Mouse (Mus musculus) stomach, embryonic 16.5 days (tissue): ENCODE data around the gene Runx1. TPM values are rescaled to one million over a fixed set of nuclear protein-coding genes. Genes with fewer than 3 reads are reported as not detected.
A peak's percentile ranks its signal among the peaks of the same experiment; 100 is the strongest.

Experiments
- ATAC-seq: fragments of 200-750 bp; cut with Nextera tagmentation; 2 replicates; pipeline ENCODE4 v1.8.0; 2017; ENCODE audit warnings: moderate number of reproducible peaks, moderate TSS enrichment; ENCODE audit not compliant: insufficient read depth, low FRiP score
- H3K27ac ChIP-seq: fragments of 300-500 bp; sonication (generic); 2 replicates; pipeline ENCODE4 v1.5.1; 2014; ENCODE audit warnings: low read length
- H3K27me3 ChIP-seq: fragments of 300-500 bp; sonication (generic); 2 replicates; pipeline ENCODE4 v1.6.1; 2014; ENCODE audit warnings: low read length, control low read depth, mixed read lengths; ENCODE audit not compliant: control insufficient read depth, insufficient read depth
- H3K36me3 ChIP-seq: fragments of 300-500 bp; sonication (generic); 2 replicates; pipeline ENCODE4 v1.6.1; 2014; ENCODE audit warnings: low read length; ENCODE audit not compliant: control insufficient read depth, insufficient read depth
- H3K4me1 ChIP-seq: fragments of 300-500 bp; sonication (generic); 2 replicates; pipeline ENCODE4 v1.6.1; 2014; ENCODE audit warnings: low read length, control low read depth, mixed read lengths; ENCODE audit not compliant: control insufficient read depth, insufficient read depth
- H3K4me2 ChIP-seq: fragments of 300-500 bp; sonication (generic); 2 replicates; pipeline ENCODE4 v1.6.1; 2014; ENCODE audit warnings: low read depth, low read length, mixed read lengths
- H3K4me3 ChIP-seq: fragments of 300-500 bp; sonication (generic); replicated peaks from 2 replicates; pipeline ENCODE4 v1.5.1; 2014; ENCODE audit warnings: mild to moderate bottlenecking, low read length
- H3K9ac ChIP-seq: fragments of 300-500 bp; sonication (generic); 2 replicates; pipeline ENCODE4 v1.6.1; 2014; ENCODE audit warnings: low read length
- H3K9me3 ChIP-seq: fragments of 300-500 bp; sonication (generic); replicated peaks from 2 replicates; pipeline ENCODE4 v1.6.1; 2016; ENCODE audit warnings: low read length, control low read depth; ENCODE audit not compliant: control insufficient read depth
- WGBS: fragments of 180-500 bp; shearing (Covaris S2); extraction: QIAGEN DNeasy Blood & Tissue Kit; methylation state at CpG from one replicate; pipeline ENCODE4 v1.1.7; 2014; 5-methylcytosine and 5-hydroxymethylcytosine counted together
- polyA plus RNA-seq: library from polyadenylated mRNA; unstranded; fragments of >200 nt; fragmentation: Nextera tagmentation; extraction: Ambion mirVana; gene quantifications from 2 replicates; pipeline ENCODE4 v1.2.1, GENCODE M21; 2015

Runx1 gene
- polyA plus RNA-seq, 1 experiment from 2014 or later = 9.6 TPM

DNA sequence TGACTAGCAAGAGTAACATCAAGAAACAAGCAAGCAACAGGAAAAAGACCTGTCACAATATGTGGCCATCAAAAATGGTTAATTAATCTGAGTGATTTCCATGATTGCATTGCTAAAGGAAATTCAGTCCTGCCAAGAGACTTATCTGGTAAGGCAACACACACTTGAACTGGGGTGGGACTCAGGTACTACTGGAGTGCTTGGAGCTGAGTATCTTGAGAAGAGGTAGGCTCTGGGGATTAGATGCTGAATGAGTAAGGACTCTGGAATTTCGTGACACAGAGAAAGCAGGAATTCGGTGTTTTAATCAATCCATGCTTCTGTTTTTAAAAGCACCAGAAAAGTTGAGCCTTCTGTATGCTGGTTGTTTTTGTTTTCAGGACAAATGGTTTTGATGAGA is 209.1 kb downstream of the Runx1 start:
- Histone ChIP-seq H3K36me3 (0 out of 2 replicates have a peak, but pooled peaks cover 4% of the 10 kb centered on the region), H3K4me3 (no peak overlapping the region), H3K4me2 (no peak overlapping the region), H3K4me1 (0 out of 2 replicates have a peak, but pooled peaks cover 4% of the 10 kb centered on the region), H3K27me3 (no peaks in the 10 kb centered on the region), H3K9ac (no peak overlapping the region), H3K27ac (no peak overlapping the region), H3K9me3 (peaks cover 7% of the 10 kb centered on the region)
- ATAC-seq = no peak
- WGBS = 83% methylated on average over 2 of the region's 2 CpGs

DNA sequence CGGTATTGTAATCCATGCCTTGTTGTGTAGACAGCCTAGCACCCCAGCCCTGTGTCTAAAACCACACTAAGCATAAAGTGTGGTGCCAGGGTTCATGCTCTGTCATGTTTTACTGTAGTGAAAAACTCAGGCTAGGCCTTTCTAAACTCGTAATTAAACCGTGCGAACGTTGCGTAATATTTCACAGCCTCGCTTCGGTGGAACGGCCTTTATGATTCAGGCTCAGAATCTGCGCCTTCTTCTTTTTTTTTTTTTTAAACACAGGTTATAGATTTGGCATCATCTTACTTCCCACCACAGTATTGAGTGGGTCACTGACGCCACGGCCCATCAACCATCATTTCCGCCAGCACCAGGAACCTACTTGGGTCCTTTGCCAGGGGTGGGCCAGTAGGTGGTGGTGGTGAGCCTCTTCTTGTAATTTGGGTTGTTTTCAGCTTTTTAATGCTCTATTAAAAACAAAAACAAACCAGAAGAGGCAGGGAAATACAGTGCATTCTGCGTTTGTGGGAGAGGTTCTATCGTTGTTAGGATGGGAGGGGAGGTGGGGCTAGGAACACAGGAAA is 210.6 kb downstream of the Runx1 start:
- peaks cover 7% of the 10 kb centered on the region for H3K9me3 ChIP-seq
- no peaks in the 10 kb centered on the region for H3K27me3 ChIP-seq
- no peak overlapping the region for H3K27ac ChIP-seq
- 88% methylated on average over 15 of the region's 15 CpGs for WGBS
- H3K4me1 ChIP-seq = 0 out of 2 replicates have a peak, but pooled peaks cover 6% of the 10 kb centered on the region
- no peak for ATAC-seq
- no peak overlapping the region for H3K9ac ChIP-seq
- no peak overlapping the region for H3K4me2 ChIP-seq
- H3K36me3 ChIP-seq = 0 out of 2 replicates have a peak, but pooled peaks cover 4% of the 10 kb centered on the region
- H3K4me3 ChIP-seq = no peak overlapping the region

GRCm38 (mm10) chr16:92612546-92612945 is 213.4 kb downstream of the Runx1 start:
- peaks cover 17% of the 10 kb centered on the region; the same call in 1 of the 2 replicates for H3K4me1 ChIP-seq
- H3K27me3 ChIP-seq = no peaks in the 10 kb centered on the region
- 0 out of 2 replicates have a peak, but pooled peaks cover 4% of the 10 kb centered on the region for H3K36me3 ChIP-seq
- H3K27ac ChIP-seq = no peak overlapping the region
- H3K4me3 ChIP-seq = no peak overlapping the region
- ATAC-seq = no peak
- 43% methylated on average over 8 of the region's 8 CpGs for WGBS
- H3K4me2 ChIP-seq = no peak overlapping the region
- peaks cover 3% of the 10 kb centered on the region for H3K9me3 ChIP-seq
- no peak overlapping the region for H3K9ac ChIP-seq

GRCm38 (mm10) chr16:92611641-92612149 is 214.3 kb downstream of the Runx1 start:
- no peak overlapping the region for H3K27ac ChIP-seq
- H3K4me1 ChIP-seq = peaks cover 17% of the 10 kb centered on the region; the same call in 1 of the 2 replicates
- 0 out of 2 replicates have a peak, but pooled peaks cover 4% of the 10 kb centered on the region for H3K36me3 ChIP-seq
- WGBS = 90% methylated on average over 12 of the region's 12 CpGs
- no peak overlapping the region for H3K4me3 ChIP-seq
- no peaks in the 10 kb centered on the region for H3K9me3 ChIP-seq
- H3K9ac ChIP-seq = no peak overlapping the region
- no peak overlapping the region for H3K4me2 ChIP-seq
- no peak for ATAC-seq
- peaks cover 5% of the 10 kb centered on the region; the same call in 1 of the 2 replicates for H3K27me3 ChIP-seq

- Histone ChIP-seq H3K4me2 (no peak overlapping the region), H3K4me3 (no peak overlapping the region), H3K9me3 (no peaks in the 10 kb centered on the region), H3K27ac (peak overlapping the region; percentile 4; the same call in 1 of the 2 replicates), H3K36me3 (0 out of 2 replicates have a peak, but pooled peaks cover 4% of the 10 kb centered on the region), H3K4me1 (peaks cover 17% of the 10 kb centered on the region; the same call in 1 of the 2 replicates), H3K9ac (no peak overlapping the region), H3K27me3 (peaks cover 9% of the 10 kb centered on the region; the same call in 1 of the 2 replicates)
- 50% methylated on average over 8 of the region's 8 CpGs for WGBS
- no peak for ATAC-seq
Observed at GRCm38 (mm10) chr16:92610464-92610863, 215.5 kb downstream of the Runx1 start.

- Histone ChIP-seq H3K4me1 (peaks cover 17% of the 10 kb centered on the region; the same call in 1 of the 2 replicates), H3K4me2 (no peak overlapping the region), H3K36me3 (0 out of 2 replicates have a peak, but pooled peaks cover 4% of the 10 kb centered on the region), H3K9me3 (no peaks in the 10 kb centered on the region), H3K27me3 (peaks cover 9% of the 10 kb centered on the region; the same call in 1 of the 2 replicates), H3K4me3 (no peak overlapping the region), H3K9ac (no peak overlapping the region), H3K27ac (peak overlapping the region; percentile 3)
- 58% methylated on average over 11 of the region's 11 CpGs for WGBS
- no peak for ATAC-seq
Observed at GRCm38 (mm10) chr16:92609717-92610077, 216.3 kb downstream of the Runx1 start.

GRCm38 (mm10) chr16:92609006-92609716 is 216.8 kb downstream of the Runx1 start:
- Histone ChIP-seq H3K9ac (no peak overlapping the region), H3K9me3 (no peaks in the 10 kb centered on the region), H3K27ac (peak overlapping the region; percentile 3; the same call in 1 of the 2 replicates), H3K36me3 (0 out of 2 replicates have a peak, but pooled peaks cover 4% of the 10 kb centered on the region), H3K4me1 (peaks cover 17% of the 10 kb centered on the region; the same call in 1 of the 2 replicates), H3K27me3 (peaks cover 9% of the 10 kb centered on the region; the same call in 1 of the 2 replicates), H3K4me2 (no peak overlapping the region), H3K4me3 (no peak overlapping the region)
- WGBS = 25% methylated on average over 8 of the region's 8 CpGs
- ATAC-seq = peak; percentile 22; the same call in 1 of the 2 replicates

DNA sequence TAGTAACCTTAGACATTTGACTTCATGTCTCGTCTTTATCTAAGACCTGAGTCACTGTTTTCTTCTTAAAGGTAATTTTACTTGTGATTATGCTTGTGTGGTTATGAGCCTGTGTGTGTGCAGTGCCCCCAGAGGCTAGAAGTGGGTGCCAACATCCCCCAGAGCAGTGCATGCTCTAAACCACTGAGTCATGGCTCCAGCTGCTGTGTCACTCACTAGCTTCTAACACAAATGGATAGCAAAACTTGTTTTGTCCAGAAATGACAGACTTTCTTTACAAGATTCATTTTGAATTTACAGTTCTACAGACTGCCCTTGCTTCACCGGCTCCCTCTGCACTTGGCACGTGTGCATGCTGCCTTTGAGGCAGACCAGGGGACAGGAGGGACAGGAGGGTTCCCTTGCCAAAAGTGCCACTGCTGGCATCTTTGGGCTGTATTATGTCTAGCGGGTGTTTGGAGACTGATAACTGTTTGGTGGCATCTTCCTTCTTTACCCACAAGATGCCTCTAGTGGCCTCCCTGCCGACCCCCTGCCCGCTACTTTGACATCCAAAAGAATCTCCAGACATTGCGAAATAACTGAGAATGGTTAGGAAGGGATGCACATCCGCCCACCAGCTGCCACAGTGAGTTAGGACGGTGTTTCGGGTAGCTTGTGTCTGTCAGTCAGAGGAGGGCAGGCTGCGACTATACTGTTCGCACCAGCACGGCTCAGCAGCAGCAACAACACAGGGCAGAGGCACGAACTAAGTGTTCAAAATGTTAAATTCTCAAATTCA is 217.6 kb downstream of the Runx1 start:
- Histone ChIP-seq H3K4me2 (no peak overlapping the region), H3K4me3 (no peak overlapping the region), H3K27me3 (peaks cover 9% of the 10 kb centered on the region; the same call in 1 of the 2 replicates), H3K27ac (no peak overlapping the region), H3K4me1 (peaks cover 17% of the 10 kb centered on the region; the same call in 1 of the 2 replicates), H3K9me3 (no peaks in the 10 kb centered on the region), H3K9ac (no peak overlapping the region), H3K36me3 (0 out of 2 replicates have a peak, but pooled peaks cover 4% of the 10 kb centered on the region)
- ATAC-seq = no peak
- 54% methylated on average over 14 of the region's 14 CpGs for WGBS
